Mouse (Mus musculus) right cerebral cortex, postnatal 14 days (tissue): ENCODE measurements at regions not wholly inside any gene's neighbourhood (a gene's known extent, or its start where the extent isn't known, plus 50 kb on each side); places are given as distances from the start of the nearest gene placed in this dataset.

ENCODE experiments used
- DNase-seq: peaks from one replicate; pipeline ENCODE4 v3.0.0; 2022

DNA sequence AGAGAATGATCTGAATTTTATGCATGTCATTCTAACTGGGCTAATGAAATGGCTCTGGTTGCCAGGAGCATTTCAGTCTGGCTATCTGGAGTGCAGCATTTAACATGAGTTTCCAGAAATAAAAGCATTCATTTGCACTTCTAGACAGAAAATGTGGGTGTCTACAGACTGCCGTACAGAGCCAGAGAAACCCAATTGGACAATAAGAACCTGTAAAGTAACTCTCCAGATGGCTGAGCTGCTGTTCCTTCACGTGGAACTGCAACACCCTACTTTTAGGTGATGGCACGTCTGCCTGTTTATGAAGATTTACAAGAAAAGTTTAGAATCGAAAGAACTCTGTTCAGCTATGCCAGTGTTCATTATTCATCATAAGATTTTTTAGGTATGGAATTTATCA is 446.0 kb upstream of the Slitrk1 start:
- DNase-seq: peak; percentile 9
